Mouse (Mus musculus) kidney, postnatal 14 days (tissue): ENCODE data around the gene Rab28.

ENCODE experiments used
- DNase-seq: peaks from one replicate; pipeline ENCODE4 v3.0.0; 2022; ENCODE audit warnings: mixed read lengths

The Rab28 gene

GRCm38 (mm10) chr5:41627224-41628144 is 80.5 kb downstream of the Rab28 start:
- no peak for DNase-seq

- no peak for DNase-seq
Measured at GRCm38 (mm10) chr5:41625544-41625943, 82.4 kb downstream of the Rab28 start.

GRCm38 (mm10) chr5:41621748-41622147 is 86.2 kb downstream of the Rab28 start:
- no peak for DNase-seq

- DNase-seq = no peak
Measured at GRCm38 (mm10) chr5:41618966-41619365, 89.0 kb downstream of the Rab28 start.

GRCm38 (mm10) chr5:41610447-41611030 is 97.4 kb downstream of the Rab28 start:
- peak; percentile 17 for DNase-seq

DNA sequence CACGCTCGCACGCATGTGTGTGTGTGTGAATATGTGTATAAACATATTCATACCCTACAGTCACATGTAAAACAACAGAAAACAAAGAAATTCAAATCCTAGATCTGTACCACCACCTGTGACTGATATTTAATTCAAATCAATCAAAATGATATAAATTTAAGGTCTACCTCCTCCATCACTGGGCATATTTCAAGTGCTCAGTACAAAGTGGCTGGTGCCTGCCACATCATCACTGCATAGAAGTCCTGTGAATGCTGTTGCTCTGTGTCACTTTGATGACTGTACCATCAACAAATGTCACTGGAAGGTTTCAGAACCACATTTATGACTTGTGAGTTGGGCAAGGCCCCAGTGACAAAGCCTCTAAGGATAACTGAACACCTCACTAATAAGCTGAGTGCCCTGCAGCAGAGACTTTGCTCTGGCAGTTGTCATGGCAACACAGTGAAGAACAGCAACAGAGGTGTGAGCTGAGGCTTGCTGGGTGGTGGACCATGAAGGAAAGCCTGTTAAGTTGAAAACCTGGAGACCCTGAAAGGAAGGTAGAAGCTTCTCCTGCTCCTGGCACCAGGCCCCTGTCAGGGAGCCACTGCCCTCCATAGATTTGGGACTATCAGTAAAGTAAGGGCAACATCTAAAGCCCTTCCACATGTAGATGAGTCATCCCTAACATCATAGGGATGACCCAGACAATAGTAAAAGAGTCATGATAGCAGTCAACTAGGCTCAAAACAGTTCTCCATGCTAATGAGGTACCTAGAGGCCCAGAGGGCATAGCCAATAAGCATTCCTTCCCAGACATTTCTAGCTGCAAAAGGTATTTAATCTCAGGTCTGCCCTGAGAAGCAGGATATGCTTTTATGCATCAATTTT is 111.5 kb downstream of the Rab28 start:
- peak; percentile 6 for DNase-seq

DNA sequence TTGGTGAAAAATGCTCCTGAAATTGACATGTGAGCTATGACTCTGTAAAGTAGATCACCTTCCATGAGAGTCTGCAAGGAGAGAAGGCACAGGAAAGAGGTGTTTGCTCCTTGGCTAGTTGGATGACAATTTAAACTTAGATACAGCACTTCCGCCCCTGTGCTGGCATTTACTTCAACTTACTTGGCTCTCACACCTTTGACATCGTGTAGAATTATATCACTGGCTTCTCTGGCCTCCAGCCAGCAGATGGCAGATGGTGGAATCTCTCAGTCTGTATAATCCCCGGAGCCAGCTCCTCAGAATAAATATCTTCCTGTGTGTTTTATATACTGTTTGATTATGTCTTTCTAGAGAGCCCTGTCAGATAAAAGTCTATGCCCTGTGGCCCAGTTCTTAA is 112.8 kb downstream of the Rab28 start:
- no peak for DNase-seq

- DNase-seq = no peak
Measured at GRCm38 (mm10) chr5:41578051-41578450, 129.9 kb downstream of the Rab28 start.
